Mouse (Mus musculus): ENCODE results near the gene Gm20517.
A peak's percentile ranks its signal among the peaks of the same experiment; 100 is the strongest.
"Not testable (repeated sequence)": the region's sequence is repeated elsewhere in the genome, so short reads cannot be mapped to it uniquely, and the experiment has no call there.

The Gm20517 gene

GRCm38 (mm10) chr17:47597261-47597660, 14.1 kb upstream of the Gm20517 start:
- no peak for DNase-seq

- no peak for DNase-seq
These were observed 13.4 kb upstream of the Gm20517 start for GRCm38 (mm10) chr17:47597838-47598579.

GRCm38 (mm10) chr17:47598580-47599304, 12.6 kb upstream of the Gm20517 start:
- not testable (repeated sequence) for DNase-seq

- DNase-seq, result no peak
These were observed 11.7 kb upstream of the Gm20517 start for GRCm38 (mm10) chr17:47599511-47600297.

- DNase-seq, result no peak
These were observed 10.6 kb upstream of the Gm20517 start for GRCm38 (mm10) chr17:47600601-47601388.

GRCm38 (mm10) chr17:47601389-47601755, 10.0 kb upstream of the Gm20517 start:
- DNase-seq, result no peak

- no peak for DNase-seq
These were observed 9.1 kb upstream of the Gm20517 start for GRCm38 (mm10) chr17:47602289-47602688.

GRCm38 (mm10) chr17:47606220-47606619, 5.2 kb upstream of the Gm20517 start:
- DNase-seq, result no peak

- no peak for DNase-seq
These were observed 2.2 kb upstream of the Gm20517 start for GRCm38 (mm10) chr17:47609182-47609581.

- DNase-seq, result no peak
These were observed 233 bp downstream of the Gm20517 start for GRCm38 (mm10) chr17:47611661-47611982.

GRCm38 (mm10) chr17:47614018-47614417, 2.6 kb downstream of the Gm20517 start:
- DNase-seq, result peak; percentile 45

GRCm38 (mm10) chr17:47616119-47616518, 4.7 kb downstream of the Gm20517 start:
- DNase-seq, result no peak

- no peak for DNase-seq
These were observed 5.3 kb downstream of the Gm20517 start for GRCm38 (mm10) chr17:47616652-47617051.

GRCm38 (mm10) chr17:47617605-47618307, 6.4 kb downstream of the Gm20517 start:
- DNase-seq, result no peak

GRCm38 (mm10) chr17:47618556-47619311, 7.3 kb downstream of the Gm20517 start:
- no peak for DNase-seq

GRCm38 (mm10) chr17:47622912-47623554, 11.6 kb downstream of the Gm20517 start:
- no peak for DNase-seq

GRCm38 (mm10) chr17:47624572-47624971, 13.2 kb downstream of the Gm20517 start:
- DNase-seq, result not testable (repeated sequence)

GRCm38 (mm10) chr17:47625088-47625487, 13.7 kb downstream of the Gm20517 start:
- no peak for DNase-seq

GRCm38 (mm10) chr17:47626031-47626430, 14.6 kb downstream of the Gm20517 start:
- DNase-seq, result no peak

- DNase-seq, result no peak
These were observed 16.4 kb downstream of the Gm20517 start for GRCm38 (mm10) chr17:47627791-47628190.
